Mouse (Mus musculus) testis, adult 2 months (tissue): ENCODE results near the gene Papss2.

Source experiments
- CTCF ChIP-seq: fragments of 200-500 bp; IDR thresholded peaks from 2 replicates; pipeline ENCODE4 v1.5.1; 2012; ENCODE audit warnings: low read depth, mild to moderate bottlenecking, inconsistent platforms, low read length, moderate library complexity; ENCODE audit not compliant: control insufficient read depth, insufficient read depth, insufficient replicate concordance
- POLR2A ChIP-seq: fragments of 200-500 bp; IDR thresholded peaks from 2 replicates; pipeline ENCODE4 v1.6.1; 2012; ENCODE audit warnings: low read depth, mild to moderate bottlenecking, inconsistent platforms, low read length, moderate library complexity; ENCODE audit not compliant: control insufficient read depth

DNA sequence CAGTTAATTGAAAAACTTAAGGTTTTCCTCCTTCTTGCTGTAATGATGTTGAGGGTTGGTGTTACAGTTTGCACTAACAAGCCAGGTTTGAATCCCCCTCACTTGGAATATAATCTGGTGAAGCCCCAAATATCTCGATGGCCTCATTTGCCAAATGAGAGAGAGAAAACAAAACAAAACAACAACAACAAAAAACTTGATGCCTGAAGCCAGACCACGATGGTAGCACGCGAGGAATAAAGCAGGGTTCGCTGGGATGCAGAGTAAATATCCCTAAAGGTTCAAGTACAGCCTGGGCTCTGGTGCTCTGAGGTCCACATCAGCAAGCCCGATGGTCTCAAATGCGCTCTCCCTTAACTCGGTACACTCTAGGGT is 472 bp upstream of the Papss2 start:
- no peak for TF ChIP-seq POLR2A
- TF ChIP-seq CTCF: no peak
